Mouse (Mus musculus): ENCODE results near the gene Scfd2. TPM values are rescaled to one million over a fixed set of nuclear protein-coding genes. Genes with fewer than 3 reads are reported as not detected.

The Scfd2 gene
- polyA plus RNA-seq, 1 experiment from 2014 or later = 15.0 TPM

DNA sequence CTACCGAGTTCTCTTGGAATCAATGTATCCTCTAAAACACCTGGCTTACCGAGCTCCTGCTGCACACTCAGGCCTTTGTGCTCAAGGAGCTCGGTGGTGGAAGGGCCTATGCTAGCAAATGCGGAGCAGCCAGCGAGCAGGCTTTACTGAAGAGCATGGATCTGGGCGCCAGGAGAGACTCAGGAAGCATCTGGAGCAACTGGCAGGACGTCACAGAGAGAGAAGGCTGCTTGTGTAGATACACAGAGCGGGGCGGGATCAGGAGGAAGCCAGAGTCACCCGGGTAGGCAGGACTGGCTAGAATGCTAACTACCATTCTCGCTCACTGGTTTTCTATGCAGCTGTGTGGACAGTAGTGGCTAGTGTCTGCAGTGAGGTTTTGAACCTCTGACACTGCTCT, 320.2 kb downstream of the Scfd2 start:
- no peaks in the 10 kb centered on the region for H3K9me3 ChIP-seq (replicated peaks; ENCODE audit: control insufficient read depth, low read length)
- no peak overlapping the region for H3K27ac ChIP-seq (ENCODE audit: low read length)
- no peak overlapping the region for H3K4me3 ChIP-seq (ENCODE audit: low read length)
- ATAC-seq (replicated peaks; ENCODE audit: extremely low read depth, insufficient read depth, low FRiP score) = peak; percentile 40; the same call in 1 of the 2 replicates
- H3K36me3 ChIP-seq (ENCODE audit: control insufficient read depth, insufficient read depth) = no peaks in the 10 kb centered on the region
- WGBS = 65% methylated on average over 11 of the region's 11 CpGs
- H3K4me1 ChIP-seq (ENCODE audit: control insufficient read depth, insufficient read depth, low read length) = peaks cover 29% of the 10 kb centered on the region
- H3K27me3 ChIP-seq (ENCODE audit: control insufficient read depth, insufficient read depth, low read length) = no peaks in the 10 kb centered on the region
- no peak overlapping the region for H3K9ac ChIP-seq (ENCODE audit: low read length)
- H3K4me2 ChIP-seq (ENCODE audit: low read depth, low read length) = no peak overlapping the region

DNA sequence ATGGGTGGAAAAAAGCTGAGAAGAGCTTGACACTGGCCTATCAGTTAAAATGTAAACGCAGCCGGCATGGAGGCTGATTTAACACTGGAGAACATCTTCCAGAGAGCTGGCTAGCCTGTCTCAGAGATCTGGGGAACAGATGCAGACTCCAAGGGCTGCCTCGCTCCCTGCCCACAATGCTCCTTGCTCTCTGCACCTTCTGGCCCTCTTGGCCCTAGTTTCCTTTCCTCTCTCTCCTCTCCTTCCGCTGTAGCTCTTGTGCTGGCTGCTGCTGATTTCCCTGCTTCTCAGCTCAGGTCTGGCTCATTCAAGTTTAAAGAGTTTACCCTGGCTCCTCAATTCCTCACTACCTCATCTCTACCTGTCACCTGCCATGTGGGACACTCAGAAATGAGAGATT, 321.9 kb downstream of the Scfd2 start:
- H3K4me3 ChIP-seq (ENCODE audit: low read length) = no peak overlapping the region
- no peaks in the 10 kb centered on the region for H3K27me3 ChIP-seq (ENCODE audit: control insufficient read depth, insufficient read depth, low read length)
- H3K27ac ChIP-seq (ENCODE audit: low read length) = no peak overlapping the region
- no peaks in the 10 kb centered on the region for H3K9me3 ChIP-seq (replicated peaks; ENCODE audit: control insufficient read depth, low read length)
- H3K4me1 ChIP-seq (ENCODE audit: control insufficient read depth, insufficient read depth, low read length) = peaks cover 40% of the 10 kb centered on the region
- 72% methylated on average over 4 of the region's 4 CpGs for WGBS
- H3K36me3 ChIP-seq (ENCODE audit: control insufficient read depth, insufficient read depth) = no peaks in the 10 kb centered on the region
- no peak overlapping the region for H3K9ac ChIP-seq (ENCODE audit: low read length)
- no peak overlapping the region for H3K4me2 ChIP-seq (ENCODE audit: low read depth, low read length)
- ATAC-seq (replicated peaks; ENCODE audit: extremely low read depth, insufficient read depth, low FRiP score) = no peak

DNA sequence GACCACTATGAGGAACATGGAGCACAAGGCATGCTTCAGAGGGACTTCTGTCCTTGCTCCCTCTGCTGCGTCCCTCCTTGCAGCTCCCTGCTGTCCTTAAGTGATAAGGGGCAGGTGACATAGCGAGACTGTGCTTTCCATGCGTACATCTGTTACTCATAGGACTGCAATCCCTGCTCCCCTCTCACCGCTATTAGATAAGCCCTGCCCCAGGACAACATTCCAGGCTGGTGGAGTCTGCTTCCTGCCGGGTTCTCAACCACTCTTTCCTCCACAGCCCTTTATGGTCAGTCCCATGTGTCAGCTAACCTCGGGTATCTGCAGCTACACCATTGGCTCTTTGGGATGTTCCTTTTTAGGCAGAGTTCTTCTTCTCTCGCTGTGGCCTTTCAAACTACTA, 323.1 kb downstream of the Scfd2 start:
- 0 out of 2 replicates have a peak, but pooled peaks have one; percentile 29 for ATAC-seq (replicated peaks; ENCODE audit: extremely low read depth, insufficient read depth, low FRiP score)
- Histone ChIP-seq H3K36me3 (ENCODE audit: control insufficient read depth, insufficient read depth) (no peaks in the 10 kb centered on the region), H3K9ac (ENCODE audit: low read length) (peak overlapping the region; percentile 34; the same call in 1 of the 2 replicates), H3K27me3 (ENCODE audit: control insufficient read depth, insufficient read depth, low read length) (no peaks in the 10 kb centered on the region), H3K9me3 (replicated peaks; ENCODE audit: control insufficient read depth, low read length) (no peaks in the 10 kb centered on the region), H3K4me2 (ENCODE audit: low read depth, low read length) (no peak overlapping the region), H3K4me3 (ENCODE audit: low read length) (no peak overlapping the region), H3K27ac (ENCODE audit: low read length) (peak overlapping the region; percentile 78), H3K4me1 (ENCODE audit: control insufficient read depth, insufficient read depth, low read length) (peaks cover 43% of the 10 kb centered on the region)
- WGBS = 21% methylated on average over 7 of the region's 7 CpGs

DNA sequence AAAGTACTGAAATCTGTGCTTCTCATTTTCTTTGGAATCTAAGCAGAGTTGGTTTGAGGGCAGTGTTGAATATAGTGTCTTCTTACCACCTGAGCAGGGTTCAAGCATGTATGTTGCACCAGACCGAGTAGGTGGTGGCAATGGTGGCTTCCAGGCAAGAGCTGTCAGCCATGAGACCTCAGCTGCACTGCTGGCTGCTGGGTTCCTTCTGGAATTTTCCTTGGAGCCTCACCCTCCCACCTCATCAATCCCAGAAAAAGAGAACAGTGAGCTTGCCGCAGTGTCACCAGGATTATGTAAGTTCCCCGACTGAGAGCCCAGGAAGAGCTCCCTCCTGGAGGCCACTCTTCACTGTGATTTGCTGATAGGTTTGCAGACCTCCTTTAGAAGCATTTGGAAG, 324.4 kb downstream of the Scfd2 start:
- H3K4me2 ChIP-seq (ENCODE audit: low read depth, low read length) = no peak overlapping the region
- H3K4me3 ChIP-seq (ENCODE audit: low read length) = no peak overlapping the region
- no peak for ATAC-seq (replicated peaks; ENCODE audit: extremely low read depth, insufficient read depth, low FRiP score)
- WGBS = 57% methylated on average over 3 of the region's 3 CpGs
- peaks cover 43% of the 10 kb centered on the region for H3K4me1 ChIP-seq (ENCODE audit: control insufficient read depth, insufficient read depth, low read length)
- H3K27ac ChIP-seq (ENCODE audit: low read length) = no peak overlapping the region
- H3K9me3 ChIP-seq (replicated peaks; ENCODE audit: control insufficient read depth, low read length) = no peaks in the 10 kb centered on the region
- no peaks in the 10 kb centered on the region for H3K27me3 ChIP-seq (ENCODE audit: control insufficient read depth, insufficient read depth, low read length)
- H3K36me3 ChIP-seq (ENCODE audit: control insufficient read depth, insufficient read depth) = peaks cover 3% of the 10 kb centered on the region; the same call in 1 of the 2 replicates
- H3K9ac ChIP-seq (ENCODE audit: low read length) = no peak overlapping the region

DNA sequence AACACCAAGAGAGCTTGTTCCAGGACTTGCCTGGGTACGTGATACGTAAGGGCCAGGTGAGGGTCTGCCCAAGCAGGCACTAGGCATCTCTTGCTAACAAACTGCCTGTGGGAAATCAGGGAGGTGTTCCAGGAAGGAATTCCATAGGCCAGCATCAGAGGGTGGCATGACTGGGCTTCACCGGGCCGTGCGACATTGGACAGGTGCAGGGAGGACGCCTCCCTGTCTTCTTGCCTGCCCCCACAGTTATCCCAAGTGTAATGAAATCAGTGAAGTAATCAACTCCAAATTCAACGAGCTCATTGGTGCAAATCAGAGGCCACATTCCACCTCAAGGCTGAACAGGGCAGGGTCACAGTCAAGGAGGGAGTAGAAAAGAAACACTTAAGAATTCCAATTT, 324.9 kb downstream of the Scfd2 start:
- Histone ChIP-seq H3K27me3 (ENCODE audit: control insufficient read depth, insufficient read depth, low read length) (no peaks in the 10 kb centered on the region), H3K9me3 (replicated peaks; ENCODE audit: control insufficient read depth, low read length) (no peaks in the 10 kb centered on the region), H3K36me3 (ENCODE audit: control insufficient read depth, insufficient read depth) (peaks cover 3% of the 10 kb centered on the region; the same call in 1 of the 2 replicates), H3K9ac (ENCODE audit: low read length) (peak overlapping the region; percentile 19; the same call in 1 of the 2 replicates), H3K4me2 (ENCODE audit: low read depth, low read length) (no peak overlapping the region), H3K27ac (ENCODE audit: low read length) (peak overlapping the region; percentile 94), H3K4me1 (ENCODE audit: control insufficient read depth, insufficient read depth, low read length) (peaks cover 43% of the 10 kb centered on the region), H3K4me3 (ENCODE audit: low read length) (no peak overlapping the region)
- 83% methylated on average over 7 of the region's 7 CpGs for WGBS
- no peak for ATAC-seq (replicated peaks; ENCODE audit: extremely low read depth, insufficient read depth, low FRiP score)

DNA sequence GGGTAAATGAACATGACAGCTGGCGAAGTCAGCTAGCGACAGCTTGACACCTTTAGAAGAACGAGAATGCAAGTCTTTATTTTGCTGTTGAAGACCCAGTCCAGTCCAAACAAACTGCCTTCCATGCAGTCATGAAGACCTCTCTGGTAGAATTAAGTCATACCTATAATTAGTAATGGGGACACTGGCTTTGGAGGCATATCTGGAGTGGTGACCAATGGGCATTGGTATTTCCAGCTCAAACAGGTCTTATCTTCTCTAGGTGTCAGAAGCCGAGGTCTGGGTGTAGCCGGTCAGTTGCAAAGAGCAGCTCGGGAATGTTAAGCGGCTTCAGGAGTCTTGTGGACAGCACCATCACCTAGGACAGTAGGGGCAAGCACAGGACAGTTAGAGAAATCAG, 325.5 kb downstream of the Scfd2 start:
- H3K4me2 ChIP-seq (ENCODE audit: low read depth, low read length) = peak overlapping the region; percentile 7; the same call in 1 of the 2 replicates
- no peaks in the 10 kb centered on the region for H3K27me3 ChIP-seq (ENCODE audit: control insufficient read depth, insufficient read depth, low read length)
- H3K4me3 ChIP-seq (ENCODE audit: low read length) = no peak overlapping the region
- H3K9me3 ChIP-seq (replicated peaks; ENCODE audit: control insufficient read depth, low read length) = no peaks in the 10 kb centered on the region
- no peak overlapping the region for H3K9ac ChIP-seq (ENCODE audit: low read length)
- peaks cover 3% of the 10 kb centered on the region; the same call in 1 of the 2 replicates for H3K36me3 ChIP-seq (ENCODE audit: control insufficient read depth, insufficient read depth)
- 26% methylated on average over 7 of the region's 7 CpGs for WGBS
- ATAC-seq (replicated peaks; ENCODE audit: extremely low read depth, insufficient read depth, low FRiP score) = peak; percentile 75
- peaks cover 44% of the 10 kb centered on the region for H3K4me1 ChIP-seq (ENCODE audit: control insufficient read depth, insufficient read depth, low read length)
- peak overlapping the region; percentile 94 for H3K27ac ChIP-seq (ENCODE audit: low read length)

DNA sequence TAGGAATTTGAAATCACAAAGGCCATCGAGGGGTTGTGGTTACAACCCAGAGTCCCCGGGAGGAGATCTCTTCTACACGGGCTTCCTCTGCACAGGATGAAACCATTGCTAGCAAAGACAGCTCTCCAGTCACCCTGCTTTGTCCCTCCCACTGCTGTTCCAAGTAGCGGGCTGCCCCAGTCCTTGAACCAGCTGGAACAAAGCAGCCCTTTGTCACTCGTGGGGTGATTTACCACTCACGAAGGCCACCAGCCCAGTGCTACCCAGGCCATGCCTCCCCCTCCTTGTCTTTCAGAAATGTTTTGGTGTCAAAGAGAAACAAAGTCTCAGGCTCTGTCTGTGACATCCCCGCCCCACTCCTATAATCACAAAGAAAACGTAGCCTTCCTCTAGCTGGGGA, 326.1 kb downstream of the Scfd2 start:
- peaks cover 3% of the 10 kb centered on the region; the same call in 1 of the 2 replicates for H3K36me3 ChIP-seq (ENCODE audit: control insufficient read depth, insufficient read depth)
- H3K9ac ChIP-seq (ENCODE audit: low read length) = peak overlapping the region; percentile 61
- H3K9me3 ChIP-seq (replicated peaks; ENCODE audit: control insufficient read depth, low read length) = no peaks in the 10 kb centered on the region
- no peak overlapping the region for H3K4me3 ChIP-seq (ENCODE audit: low read length)
- no peaks in the 10 kb centered on the region for H3K27me3 ChIP-seq (ENCODE audit: control insufficient read depth, insufficient read depth, low read length)
- H3K27ac ChIP-seq (ENCODE audit: low read length) = peak overlapping the region; percentile 94
- WGBS = 24% methylated on average over 8 of the region's 8 CpGs
- H3K4me1 ChIP-seq (ENCODE audit: control insufficient read depth, insufficient read depth, low read length) = peaks cover 48% of the 10 kb centered on the region
- ATAC-seq (replicated peaks; ENCODE audit: extremely low read depth, insufficient read depth, low FRiP score) = no peak
- H3K4me2 ChIP-seq (ENCODE audit: low read depth, low read length) = peak overlapping the region; percentile 7; the same call in 1 of the 2 replicates

DNA sequence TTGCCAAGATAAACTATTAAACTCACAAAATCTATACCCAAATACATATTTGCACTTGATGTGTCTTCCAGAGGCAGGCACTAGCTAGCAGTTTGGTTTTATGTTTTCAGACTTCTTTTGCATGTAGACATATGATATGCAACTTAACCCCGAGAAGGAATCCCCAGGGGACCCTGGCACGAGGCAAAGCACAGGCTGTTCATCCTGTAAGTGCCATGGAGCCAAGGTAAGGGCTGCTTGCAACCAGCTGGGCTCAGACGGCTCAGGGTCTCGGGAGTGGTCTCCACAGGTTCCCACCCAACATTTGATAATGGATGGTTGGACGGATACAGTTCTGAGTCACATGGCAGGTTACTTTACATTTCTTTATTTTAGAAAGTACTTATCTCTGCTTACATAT, 327.1 kb downstream of the Scfd2 start:
- Histone ChIP-seq H3K36me3 (ENCODE audit: control insufficient read depth, insufficient read depth) (peaks cover 9% of the 10 kb centered on the region), H3K27ac (ENCODE audit: low read length) (no peak overlapping the region), H3K27me3 (ENCODE audit: control insufficient read depth, insufficient read depth, low read length) (no peaks in the 10 kb centered on the region), H3K4me3 (ENCODE audit: low read length) (no peak overlapping the region), H3K9me3 (replicated peaks; ENCODE audit: control insufficient read depth, low read length) (no peaks in the 10 kb centered on the region), H3K4me2 (ENCODE audit: low read depth, low read length) (no peak overlapping the region), H3K4me1 (ENCODE audit: control insufficient read depth, insufficient read depth, low read length) (peaks cover 55% of the 10 kb centered on the region), H3K9ac (ENCODE audit: low read length) (no peak overlapping the region)
- no peak for ATAC-seq (replicated peaks; ENCODE audit: extremely low read depth, insufficient read depth, low FRiP score)
- 71% methylated on average over 5 of the region's 5 CpGs for WGBS

DNA sequence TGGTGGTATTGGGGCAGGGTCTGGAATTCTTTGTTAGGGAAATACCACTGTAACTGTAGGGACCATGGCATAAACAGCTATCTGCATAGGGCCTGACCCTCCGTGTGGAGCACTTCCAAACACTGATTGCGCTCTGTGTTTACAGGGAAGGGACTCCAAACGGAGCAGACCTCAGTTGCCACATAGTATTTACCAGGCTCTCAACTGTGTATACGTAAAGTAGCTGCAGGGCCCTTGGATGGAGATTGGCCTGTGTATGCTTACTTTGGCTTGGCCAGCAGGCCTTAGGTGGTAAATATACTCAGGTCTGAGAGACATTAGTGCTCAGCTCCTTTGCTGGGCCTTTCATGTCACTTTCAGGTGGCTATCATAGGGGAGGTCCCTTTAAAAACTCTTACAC, 329.0 kb downstream of the Scfd2 start:
- Histone ChIP-seq H3K4me1 (ENCODE audit: control insufficient read depth, insufficient read depth, low read length) (peaks cover 62% of the 10 kb centered on the region), H3K4me2 (ENCODE audit: low read depth, low read length) (no peak overlapping the region), H3K36me3 (ENCODE audit: control insufficient read depth, insufficient read depth) (peaks cover 25% of the 10 kb centered on the region), H3K27ac (ENCODE audit: low read length) (no peak overlapping the region), H3K27me3 (ENCODE audit: control insufficient read depth, insufficient read depth, low read length) (no peaks in the 10 kb centered on the region), H3K9me3 (replicated peaks; ENCODE audit: control insufficient read depth, low read length) (no peaks in the 10 kb centered on the region), H3K9ac (ENCODE audit: low read length) (no peak overlapping the region), H3K4me3 (ENCODE audit: low read length) (no peak overlapping the region)
- no peak for ATAC-seq (replicated peaks; ENCODE audit: extremely low read depth, insufficient read depth, low FRiP score)
- WGBS = 80% methylated on average over 4 of the region's 4 CpGs
